Mouse (Mus musculus) kidney, postnatal 0 days (tissue): ENCODE data around the gene Adam10. TPM values are rescaled to one million over a fixed set of nuclear protein-coding genes. Genes with fewer than 3 reads are reported as not detected.

Source experiments
- ATAC-seq: fragments of 200-750 bp; cut with Nextera tagmentation; replicated peaks from 2 replicates; pipeline ENCODE4 v1.8.0; 2017; ENCODE audit warnings: low read depth, moderate number of reproducible peaks, moderate TSS enrichment, moderate library complexity; ENCODE audit not compliant: low FRiP score
- DNase-seq: peaks from one replicate; pipeline ENCODE4 v3.0.0-alpha.2; 2016; ENCODE audit warnings: low spot score
- H3K27ac ChIP-seq: fragments of 300-500 bp; sonication (generic); 2 replicates; pipeline ENCODE4 v1.5.1; 2014; ENCODE audit warnings: mild to moderate bottlenecking
- H3K27me3 ChIP-seq: fragments of 300-500 bp; sonication (generic); 2 replicates; pipeline ENCODE4 v1.6.1; 2014; ENCODE audit warnings: low read length, mixed read lengths; ENCODE audit not compliant: insufficient read depth
- H3K36me3 ChIP-seq: fragments of 300-500 bp; sonication (generic); 2 replicates; pipeline ENCODE4 v1.6.1; 2014; ENCODE audit warnings: low read length, mixed read lengths; ENCODE audit not compliant: insufficient read depth
- H3K4me1 ChIP-seq: fragments of 300-500 bp; sonication (generic); replicated peaks from 2 replicates; pipeline ENCODE4 v1.6.1; 2014; ENCODE audit warnings: antibody characterized with exemption, low read length, mixed read lengths; ENCODE audit not compliant: insufficient read depth
- H3K4me2 ChIP-seq: fragments of 300-500 bp; sonication (generic); 2 replicates; pipeline ENCODE4 v1.6.1; 2014; ENCODE audit warnings: mild to moderate bottlenecking, low read length, moderate library complexity, mixed read lengths
- H3K4me3 ChIP-seq: fragments of 300-500 bp; sonication (generic); replicated peaks from 2 replicates; pipeline ENCODE4 v1.5.1; 2014; ENCODE audit warnings: low read depth, low read length
- H3K9ac ChIP-seq: fragments of 300-500 bp; sonication (generic); 2 replicates; pipeline ENCODE4 v1.6.1; 2014; ENCODE audit warnings: low read depth, low read length
- H3K9me3 ChIP-seq: fragments of 300-500 bp; sonication (generic); replicated peaks from 2 replicates; pipeline ENCODE4 v1.6.1; 2016; ENCODE audit warnings: low read length, inconsistent platforms, mixed read lengths
- CTCF ChIP-seq: IDR thresholded peaks from 2 replicates; pipeline ENCODE4 v1.5.1; 2016; ENCODE audit warnings: antibody characterized with exemption, low read depth, mild to moderate bottlenecking, moderate library complexity
- WGBS: fragments of 180-500 bp; shearing (Covaris S2); extraction: QIAGEN DNeasy Blood & Tissue Kit; methylation state at CpG from one replicate; pipeline ENCODE4 v1.1.7; 2014; 5-methylcytosine and 5-hydroxymethylcytosine counted together
- polyA plus RNA-seq: library from polyadenylated mRNA; unstranded; fragments of >200 nt; fragmentation: Nextera tagmentation; extraction: Ambion mirVana; gene quantifications from 2 replicates; pipeline ENCODE4 v1.2.1, GENCODE M21; 2015

Gene Adam10
- polyA plus RNA-seq, 1 experiment from 2014 or later, result 70.5 TPM

DNA sequence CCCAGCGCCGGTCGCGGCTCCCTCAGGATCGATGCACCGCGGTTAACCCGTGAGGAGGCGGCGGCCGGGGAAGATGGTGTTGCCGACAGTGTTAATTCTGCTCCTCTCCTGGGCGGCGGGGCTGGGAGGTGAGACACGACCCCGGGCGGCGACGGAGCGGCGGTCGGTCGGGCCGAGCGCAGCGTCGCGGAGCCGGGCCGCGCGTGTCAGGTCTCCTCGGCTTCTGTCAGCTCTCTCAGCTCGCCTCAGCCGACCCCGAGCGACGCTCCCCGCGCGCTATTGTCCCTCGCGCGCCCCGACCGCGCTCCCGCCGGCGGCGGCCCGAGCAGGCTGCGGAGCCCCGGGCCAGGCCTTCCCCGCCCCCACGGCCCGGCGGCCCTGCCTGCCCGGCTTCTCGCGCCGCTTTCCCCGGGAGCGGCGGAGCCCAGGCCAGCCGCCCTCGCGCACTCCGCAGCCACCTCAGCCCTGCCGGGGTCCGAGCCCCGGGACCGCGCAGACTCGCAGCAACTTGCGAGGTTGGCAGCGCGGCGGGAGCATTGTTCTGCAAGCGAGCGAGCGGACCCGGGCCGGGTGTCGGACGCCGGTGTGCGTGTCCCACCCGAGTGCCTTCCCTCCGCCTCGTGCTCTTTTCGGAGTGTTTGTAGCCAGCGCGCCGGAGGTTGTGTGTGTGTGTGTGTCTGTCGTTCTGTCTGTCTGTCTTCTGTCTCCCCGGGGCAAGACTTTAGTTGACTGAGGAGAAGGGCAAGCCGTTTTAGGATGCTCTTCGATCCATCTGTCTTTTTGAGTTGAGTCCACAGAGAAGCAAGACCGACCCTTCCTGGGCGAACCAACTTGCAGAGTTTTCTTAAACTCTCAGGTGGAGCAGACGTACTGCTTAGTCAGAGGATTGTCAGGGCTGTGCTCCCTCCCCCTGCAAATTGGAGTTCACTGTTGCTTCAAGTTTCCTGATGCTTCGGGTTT, 615 bp downstream of the Adam10 start:
- Histone ChIP-seq H3K27me3 (no peaks in the 10 kb centered on the region), H3K36me3 (no peaks in the 10 kb centered on the region), H3K4me2 (peak overlapping the region; percentile 58), H3K9me3 (no peaks in the 10 kb centered on the region), H3K4me3 (peak overlapping the region; percentile 97), H3K27ac (peak overlapping the region; percentile 98), H3K9ac (peak overlapping the region; percentile 97), H3K4me1 (0 out of 2 replicates have a peak, but pooled peaks cover 7% of the 10 kb centered on the region)
- DNase-seq, result peak; percentile 60
- peak; percentile 69 for ATAC-seq
- under 1% methylated on average over 98 of the region's 103 CpGs for WGBS
- no peak for TF ChIP-seq CTCF

DNA sequence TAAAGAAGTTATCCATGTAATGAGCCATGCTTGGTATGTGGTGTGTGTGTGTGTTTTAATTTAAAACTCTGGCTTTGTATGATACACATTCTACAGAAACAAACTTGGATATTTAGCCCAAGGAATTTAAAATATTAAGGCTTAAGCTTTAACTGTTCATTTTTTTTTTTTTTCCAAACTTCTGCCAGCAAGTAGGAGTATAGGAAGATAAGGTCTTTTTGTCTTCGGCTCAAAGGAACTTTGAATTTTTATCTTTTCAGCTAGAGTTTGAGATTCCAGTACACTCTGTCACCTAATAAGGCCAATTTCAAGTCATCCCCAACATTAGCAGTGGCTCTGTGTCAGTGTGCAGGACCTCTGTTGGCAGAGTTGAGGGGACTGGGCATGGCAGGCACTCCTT, 3.4 kb downstream of the Adam10 start:
- DNase-seq (no peak), ATAC-seq (no peak)
- no peak for TF ChIP-seq CTCF
- 53% methylated on average over 1 of the region's 1 CpGs for WGBS
- Histone ChIP-seq H3K4me1 (peaks cover 7% of the 10 kb centered on the region; the same call in 1 of the 2 replicates), H3K9me3 (no peaks in the 10 kb centered on the region), H3K27me3 (no peaks in the 10 kb centered on the region), H3K36me3 (no peaks in the 10 kb centered on the region), H3K4me3 (no peak overlapping the region), H3K4me2 (no peak overlapping the region), H3K27ac (no peak overlapping the region), H3K9ac (no peak overlapping the region)

DNA sequence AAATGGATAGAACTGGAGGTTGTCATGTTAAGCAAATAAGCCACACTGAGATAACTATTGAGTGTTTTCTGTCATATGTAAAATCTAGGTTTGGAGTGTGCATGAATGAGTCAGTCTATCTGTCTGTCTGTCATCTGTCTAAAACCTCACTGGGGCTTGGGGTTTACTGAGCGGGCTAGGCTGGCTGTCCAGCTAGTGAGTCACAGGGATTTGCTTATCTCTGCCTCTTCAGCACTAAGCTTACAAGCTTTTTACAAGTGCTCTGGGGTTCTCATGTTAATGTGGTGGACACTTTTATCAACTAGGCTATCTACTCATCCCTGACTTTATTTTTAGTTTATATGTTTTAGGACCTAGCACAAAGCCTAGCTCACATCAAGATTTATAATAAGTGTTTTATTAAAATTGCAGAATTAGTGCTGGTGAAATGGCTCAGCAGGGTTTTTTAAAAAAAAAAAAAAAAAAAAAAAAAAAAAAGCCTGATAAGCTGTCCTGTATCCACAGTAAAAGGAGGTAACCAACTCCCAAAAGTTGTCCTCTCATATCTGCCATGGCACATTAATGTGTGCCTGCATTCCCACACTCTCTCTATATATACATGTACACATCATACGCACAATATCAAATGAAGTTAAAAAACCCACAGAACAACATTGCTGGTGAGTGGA, 9.6 kb downstream of the Adam10 start:
- WGBS, result 86% methylated on average over 2 of the region's 2 CpGs
- no peak for TF ChIP-seq CTCF

DNA sequence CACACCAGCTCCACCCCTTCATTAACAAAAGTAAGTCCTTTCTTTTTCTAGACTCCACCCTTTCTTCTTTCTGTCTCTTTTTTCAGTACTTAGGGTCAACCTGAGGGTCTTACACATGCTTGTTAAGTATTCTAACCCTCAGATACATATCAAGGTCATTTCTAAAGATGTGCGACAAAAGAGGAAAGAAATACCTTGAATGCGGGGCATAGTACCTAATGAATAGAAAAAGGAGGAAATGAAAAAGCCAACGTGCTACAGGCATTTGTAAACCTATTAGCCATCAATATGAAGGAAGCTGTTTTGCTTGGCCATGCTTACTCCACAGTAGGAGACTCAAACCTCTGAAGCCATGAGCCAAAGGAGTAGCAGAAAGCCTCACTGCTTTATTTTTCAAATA, 11.1 kb downstream of the Adam10 start:
- TF ChIP-seq CTCF, result no peak
- H3K36me3 ChIP-seq, result no peaks in the 10 kb centered on the region
- no peaks in the 10 kb centered on the region for H3K9me3 ChIP-seq
- DNase-seq, result no peak
- no peak for ATAC-seq
- 76% methylated on average over 3 of the region's 3 CpGs for WGBS
- H3K27ac ChIP-seq, result no peak overlapping the region
- H3K4me1 ChIP-seq, result no peaks in the 10 kb centered on the region; the same call in 1 of the 2 replicates
- H3K4me2 ChIP-seq, result no peak overlapping the region
- no peaks in the 10 kb centered on the region for H3K27me3 ChIP-seq
- H3K4me3 ChIP-seq, result no peak overlapping the region
- H3K9ac ChIP-seq, result no peak overlapping the region

More for the DNA sequence above, 9.6 kb downstream of the Adam10 start:
- H3K4me3 ChIP-seq, result no peak overlapping the region
- H3K27me3 ChIP-seq, result no peaks in the 10 kb centered on the region
- DNase-seq (no peak), ATAC-seq (no peak)
- H3K4me2 ChIP-seq, result no peak overlapping the region
- H3K9me3 ChIP-seq, result no peaks in the 10 kb centered on the region
- H3K9ac ChIP-seq, result no peak overlapping the region
- no peaks in the 10 kb centered on the region; the same call in 1 of the 2 replicates for H3K4me1 ChIP-seq
- no peak overlapping the region for H3K27ac ChIP-seq
- no peaks in the 10 kb centered on the region for H3K36me3 ChIP-seq

DNA sequence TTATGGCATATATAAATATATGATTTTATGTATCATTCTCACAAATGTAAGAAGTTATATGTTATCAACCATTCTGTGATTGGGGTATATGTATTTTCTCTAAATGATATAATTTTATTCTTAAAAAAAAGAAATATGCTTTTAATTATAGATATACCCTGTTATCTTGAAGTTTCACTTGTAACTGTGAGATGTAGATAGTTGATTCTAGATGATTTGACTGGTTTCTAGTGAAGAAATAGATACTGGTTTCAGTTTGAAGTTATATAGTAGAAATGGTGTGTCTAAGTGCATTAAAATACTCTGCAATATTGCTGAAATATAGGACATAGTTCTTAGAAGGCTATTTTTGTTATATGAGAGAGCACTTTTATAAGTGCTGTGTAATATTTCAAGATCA, 11.8 kb downstream of the Adam10 start:
- DNase-seq, result no peak
- ATAC-seq, result no peak
- no peak for TF ChIP-seq CTCF

DNA sequence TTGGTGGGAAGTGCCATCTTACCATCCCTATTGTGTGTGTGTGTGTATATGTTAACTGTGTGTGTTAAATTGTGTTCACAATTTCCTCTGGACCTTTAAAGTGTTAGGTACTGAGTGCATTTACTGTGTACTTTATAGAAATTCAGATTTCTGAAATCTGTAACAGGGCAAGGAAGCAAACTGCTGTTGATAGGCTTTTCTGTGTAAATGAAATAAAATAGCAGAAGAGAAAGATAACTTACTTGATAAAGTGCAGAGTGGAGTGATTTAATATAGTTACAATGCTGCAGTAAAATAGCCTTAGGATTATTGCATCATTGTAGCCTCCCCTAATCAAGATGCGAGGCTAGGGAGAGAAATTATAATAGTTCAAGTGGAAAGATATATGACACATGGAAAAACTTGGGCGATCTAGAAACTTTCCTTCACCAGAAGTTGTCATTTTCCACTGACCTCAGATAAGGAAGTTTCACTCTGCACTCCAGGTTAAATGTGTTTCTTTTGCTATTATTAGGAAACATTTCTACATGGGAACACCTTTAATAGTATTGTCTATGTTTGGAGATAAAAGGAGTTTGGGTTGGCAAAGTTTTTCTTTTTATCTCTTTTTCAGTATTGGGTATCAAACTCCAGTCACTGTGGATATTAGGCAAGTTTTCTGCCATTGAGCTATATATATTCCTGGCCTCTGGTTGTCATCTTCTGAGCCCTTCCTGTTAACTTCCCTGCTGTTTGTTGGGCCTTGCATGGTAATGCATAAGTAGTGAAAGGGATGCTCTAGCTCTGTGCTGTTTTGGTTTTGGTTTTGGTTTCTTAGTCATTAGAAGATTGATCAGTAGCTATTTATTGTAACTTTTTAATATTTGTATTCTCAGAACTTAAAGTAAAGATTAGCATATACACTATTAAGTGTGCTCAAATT, 13.2 kb downstream of the Adam10 start:
- Histone ChIP-seq H3K9me3 (no peaks in the 10 kb centered on the region), H3K9ac (no peak overlapping the region), H3K4me2 (no peak overlapping the region), H3K4me3 (no peak overlapping the region), H3K36me3 (no peaks in the 10 kb centered on the region), H3K27ac (no peak overlapping the region), H3K27me3 (no peaks in the 10 kb centered on the region), H3K4me1 (no peaks in the 10 kb centered on the region; the same call in 1 of the 2 replicates)
- DNase-seq, result no peak
- WGBS, result 51% methylated on average over 2 of the region's 2 CpGs
- no peak for ATAC-seq
- TF ChIP-seq CTCF, result no peak

More for the DNA sequence above, 11.8 kb downstream of the Adam10 start:
- Histone ChIP-seq H3K9ac (no peak overlapping the region), H3K27ac (no peak overlapping the region), H3K27me3 (no peaks in the 10 kb centered on the region), H3K9me3 (no peaks in the 10 kb centered on the region), H3K4me1 (no peaks in the 10 kb centered on the region; the same call in 1 of the 2 replicates), H3K4me3 (no peak overlapping the region), H3K36me3 (no peaks in the 10 kb centered on the region), H3K4me2 (no peak overlapping the region)
